Mouse (Mus musculus): ENCODE data around the gene Nepn. TPM values are rescaled to one million over a fixed set of nuclear protein-coding genes. Genes with fewer than 3 reads are reported as not detected.
A peak's percentile ranks its signal among the peaks of the same experiment; 100 is the strongest.
"Not testable (repeated sequence)": the region's sequence is repeated elsewhere in the genome, so short reads cannot be mapped to it uniquely, and the experiment has no call there.

Gene Nepn
- polyA plus RNA-seq (2015; fragmentation: Nextera tagmentation; extraction: Ambion mirVana): not detected in 2 replicates

DNA sequence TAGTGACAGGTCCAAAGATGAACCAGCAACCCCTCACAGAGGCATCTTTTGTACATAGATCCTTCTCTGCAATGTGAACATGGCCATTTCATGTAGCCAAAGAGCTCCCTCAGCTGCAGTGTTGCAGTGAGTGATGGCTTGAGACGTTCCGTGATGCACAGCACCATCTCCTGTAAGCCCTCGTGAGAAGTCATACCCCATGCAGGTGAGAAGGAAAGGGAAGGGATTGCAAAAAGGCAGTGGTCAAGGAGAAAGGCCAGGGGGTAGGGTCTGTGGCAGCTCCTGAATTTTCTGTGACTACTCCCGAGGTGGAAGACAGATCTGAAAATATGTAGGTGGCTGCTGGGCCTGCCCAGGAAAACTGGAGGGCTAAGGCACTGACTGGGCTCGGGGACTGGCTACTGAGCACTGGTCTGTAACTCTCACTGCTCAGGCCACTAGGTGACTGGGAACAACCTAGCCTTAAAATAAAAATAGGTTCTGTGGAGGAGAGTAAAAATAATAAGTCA, at the start of gene Nepn:
TSS of gene Nepn (plus strand) at position 51 of the 509 bp plus-strand sequence.
- H3K4me1 ChIP-seq: 0 out of 2 replicates have a peak, but pooled peaks cover 6% of the 10 kb centered on the region
- H3K27ac ChIP-seq: no peak within 1 kb of the TSS
- WGBS: 74% methylated on average over 5 of the region's 5 CpGs
- no peaks in the 10 kb centered on the region for H3K36me3 ChIP-seq
- no peaks in the 10 kb centered on the region for H3K9me3 ChIP-seq (replicated peaks)
- H3K27me3 ChIP-seq: no peaks in the 10 kb centered on the region
- no peak within 1 kb of the TSS for H3K4me2 ChIP-seq
- no peak within 1 kb of the TSS for H3K4me3 ChIP-seq (replicated peaks)
- ATAC-seq (replicated peaks; ENCODE audit: low FRiP score): no peak
- no peak within 1 kb of the TSS for H3K9ac ChIP-seq

DNA sequence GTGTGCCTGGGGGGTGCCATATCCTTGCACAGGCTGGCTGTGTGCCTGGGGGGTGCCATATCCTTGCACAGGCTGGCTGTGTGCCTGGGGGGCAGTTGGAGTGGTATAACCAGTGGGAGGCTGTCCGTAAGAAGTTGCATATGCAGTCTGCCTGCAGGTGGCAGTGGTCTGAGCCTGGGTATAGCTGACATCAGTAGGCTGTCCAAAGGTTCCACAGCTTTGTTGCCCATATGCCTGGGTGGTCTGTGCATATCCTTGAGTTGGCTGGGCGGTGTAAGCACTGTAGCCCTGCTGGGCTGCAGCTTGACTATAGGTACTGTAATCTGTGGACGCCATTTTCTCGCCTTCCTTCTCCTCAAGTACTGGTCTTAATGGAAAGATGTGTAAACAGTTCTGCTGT, 45.4 kb upstream of the Nepn start:
- H3K4me3 ChIP-seq (replicated peaks); H3K9ac ChIP-seq; H3K9me3 ChIP-seq (replicated peaks); ATAC-seq (replicated peaks; ENCODE audit: low FRiP score); H3K27ac ChIP-seq; H3K4me1 ChIP-seq; H3K27me3 ChIP-seq; H3K4me2 ChIP-seq: not testable (repeated sequence)
- 95% methylated on average over 4 of the region's 4 CpGs for WGBS
- H3K36me3 ChIP-seq: peaks cover 68% of the 10 kb centered on the region

DNA sequence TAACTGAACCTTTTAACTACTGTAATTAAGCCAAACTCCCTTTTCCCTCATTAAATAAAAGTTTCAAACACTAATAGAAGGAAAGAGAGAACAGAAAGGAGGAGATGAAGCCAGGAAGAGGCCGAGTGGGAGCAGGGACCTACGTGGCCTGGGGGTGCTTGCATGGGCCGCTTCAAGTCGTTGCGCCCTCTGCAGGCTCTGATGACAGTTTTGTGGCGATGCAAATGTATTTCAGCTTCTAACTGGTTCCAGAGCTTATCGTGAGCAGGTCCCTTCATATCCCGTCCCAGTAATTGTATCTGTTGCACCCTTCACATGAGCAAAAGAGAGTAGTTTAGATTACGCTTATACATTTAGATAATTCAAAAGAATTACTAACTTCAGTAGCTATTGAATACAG, 35.6 kb upstream of the Nepn start:
- no peak overlapping the region for H3K27ac ChIP-seq
- H3K27me3 ChIP-seq: no peaks in the 10 kb centered on the region
- H3K36me3 ChIP-seq: peaks cover 59% of the 10 kb centered on the region
- no peak overlapping the region for H3K4me2 ChIP-seq
- H3K9ac ChIP-seq: no peak overlapping the region
- H3K4me1 ChIP-seq: no peaks in the 10 kb centered on the region
- no peak overlapping the region for H3K4me3 ChIP-seq (replicated peaks)
- H3K9me3 ChIP-seq (replicated peaks): no peaks in the 10 kb centered on the region
- WGBS: 79% methylated on average over 9 of the region's 9 CpGs
- no peak for ATAC-seq (replicated peaks; ENCODE audit: low FRiP score)

- Histone ChIP-seq H3K36me3 (peaks cover 19% of the 10 kb centered on the region), H3K4me3 (replicated peaks) (no peak within 1 kb of the TSS), H3K9ac (no peak within 1 kb of the TSS), H3K4me1 (no peaks in the 10 kb centered on the region), H3K9me3 (replicated peaks) (no peaks in the 10 kb centered on the region), H3K27me3 (no peaks in the 10 kb centered on the region), H3K4me2 (no peak within 1 kb of the TSS), H3K27ac (no peak within 1 kb of the TSS)
- no peak for ATAC-seq (replicated peaks; ENCODE audit: low FRiP score)
- WGBS: 91% methylated on average over 2 of the region's 2 CpGs
Measured at GRCm38 (mm10) chr10:52358467-52358866, 30.3 kb upstream of the Nepn start, which contains the start of gene Gm26741. TSS of gene Gm26741 (plus strand) at chr10:52358767.

GRCm38 (mm10) chr10:52360241-52360735, 28.5 kb upstream of the Nepn start:
- WGBS: 94% methylated on average over 4 of the region's 4 CpGs
- Histone ChIP-seq H3K9me3 (replicated peaks) (no peaks in the 10 kb centered on the region), H3K9ac (no peak overlapping the region), H3K4me2 (no peak overlapping the region), H3K4me3 (replicated peaks) (no peak overlapping the region), H3K27me3 (no peaks in the 10 kb centered on the region), H3K27ac (no peak overlapping the region), H3K4me1 (no peaks in the 10 kb centered on the region), H3K36me3 (peaks cover 15% of the 10 kb centered on the region; the same call in 1 of the 2 replicates)
- ATAC-seq (replicated peaks; ENCODE audit: low FRiP score): no peak

- Histone ChIP-seq H3K36me3 (peaks cover 10% of the 10 kb centered on the region; the same call in 1 of the 2 replicates), H3K27ac (no peak overlapping the region), H3K27me3 (no peaks in the 10 kb centered on the region), H3K9ac (no peak overlapping the region), H3K9me3 (replicated peaks) (no peaks in the 10 kb centered on the region), H3K4me1 (no peaks in the 10 kb centered on the region), H3K4me2 (no peak overlapping the region), H3K4me3 (replicated peaks) (no peak overlapping the region)
- no peak for ATAC-seq (replicated peaks; ENCODE audit: low FRiP score)
- WGBS: 88% methylated on average over 9 of the region's 9 CpGs
Measured at GRCm38 (mm10) chr10:52360862-52361609, 27.7 kb upstream of the Nepn start.

- no peak for ATAC-seq (replicated peaks; ENCODE audit: low FRiP score)
- no peak overlapping the region for H3K9ac ChIP-seq
- 85% methylated on average over 4 of the region's 4 CpGs for WGBS
- H3K4me3 ChIP-seq (replicated peaks): no peak overlapping the region
- no peak overlapping the region for H3K4me2 ChIP-seq
- no peak overlapping the region for H3K27ac ChIP-seq
- H3K4me1 ChIP-seq: no peaks in the 10 kb centered on the region
- H3K9me3 ChIP-seq (replicated peaks): no peaks in the 10 kb centered on the region
- peaks cover 4% of the 10 kb centered on the region; the same call in 1 of the 2 replicates for H3K36me3 ChIP-seq
- no peaks in the 10 kb centered on the region for H3K27me3 ChIP-seq
Measured at GRCm38 (mm10) chr10:52368376-52368775, 20.4 kb upstream of the Nepn start.

GRCm38 (mm10) chr10:52373834-52374233, 14.9 kb upstream of the Nepn start:
- no peak overlapping the region for H3K4me3 ChIP-seq (replicated peaks)
- no peaks in the 10 kb centered on the region for H3K27me3 ChIP-seq
- H3K36me3 ChIP-seq: no peaks in the 10 kb centered on the region
- H3K9ac ChIP-seq: no peak overlapping the region
- WGBS: 61% methylated on average over 4 of the region's 4 CpGs
- H3K9me3 ChIP-seq (replicated peaks): no peaks in the 10 kb centered on the region
- no peak overlapping the region for H3K27ac ChIP-seq
- ATAC-seq (replicated peaks; ENCODE audit: low FRiP score): no peak
- H3K4me1 ChIP-seq: 0 out of 2 replicates have a peak, but pooled peaks cover 8% of the 10 kb centered on the region
- H3K4me2 ChIP-seq: no peak overlapping the region

- Histone ChIP-seq H3K9ac (no peak overlapping the region), H3K9me3 (replicated peaks) (no peaks in the 10 kb centered on the region), H3K4me1 (peaks cover 12% of the 10 kb centered on the region; the same call in 1 of the 2 replicates), H3K27ac (no peak overlapping the region), H3K4me2 (no peak overlapping the region), H3K36me3 (no peaks in the 10 kb centered on the region), H3K4me3 (replicated peaks) (no peak overlapping the region), H3K27me3 (no peaks in the 10 kb centered on the region)
- ATAC-seq (replicated peaks; ENCODE audit: low FRiP score): no peak
Measured at GRCm38 (mm10) chr10:52374651-52375050, 14.1 kb upstream of the Nepn start.

DNA sequence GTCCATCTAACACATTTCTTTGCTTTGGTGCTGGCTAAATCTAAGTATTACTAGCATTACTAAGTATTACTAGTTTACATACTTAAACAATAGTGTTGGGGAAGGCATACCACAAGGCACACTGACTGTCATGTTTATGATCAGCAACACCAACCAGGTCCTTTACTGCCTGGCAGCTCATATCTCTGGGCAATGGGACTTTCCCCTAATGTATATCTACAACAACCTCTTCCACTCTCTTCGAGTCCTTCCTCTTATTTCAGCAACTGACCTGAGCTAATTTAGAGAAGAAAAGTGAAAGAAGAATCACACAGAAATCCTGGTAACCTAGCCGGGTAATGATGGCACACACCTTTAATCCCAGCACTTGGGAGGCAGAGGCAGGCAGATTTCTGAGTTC, 12.3 kb upstream of the Nepn start:
- no peaks in the 10 kb centered on the region for H3K9me3 ChIP-seq (replicated peaks)
- H3K27ac ChIP-seq: no peak overlapping the region
- no peak for ATAC-seq (replicated peaks; ENCODE audit: low FRiP score)
- H3K4me3 ChIP-seq (replicated peaks): no peak overlapping the region
- no peaks in the 10 kb centered on the region for H3K27me3 ChIP-seq
- H3K4me2 ChIP-seq: no peak overlapping the region
- no peaks in the 10 kb centered on the region for H3K36me3 ChIP-seq
- 93% methylated on average over 2 of the region's 2 CpGs for WGBS
- peaks cover 15% of the 10 kb centered on the region; the same call in 1 of the 2 replicates for H3K4me1 ChIP-seq
- H3K9ac ChIP-seq: no peak overlapping the region

DNA sequence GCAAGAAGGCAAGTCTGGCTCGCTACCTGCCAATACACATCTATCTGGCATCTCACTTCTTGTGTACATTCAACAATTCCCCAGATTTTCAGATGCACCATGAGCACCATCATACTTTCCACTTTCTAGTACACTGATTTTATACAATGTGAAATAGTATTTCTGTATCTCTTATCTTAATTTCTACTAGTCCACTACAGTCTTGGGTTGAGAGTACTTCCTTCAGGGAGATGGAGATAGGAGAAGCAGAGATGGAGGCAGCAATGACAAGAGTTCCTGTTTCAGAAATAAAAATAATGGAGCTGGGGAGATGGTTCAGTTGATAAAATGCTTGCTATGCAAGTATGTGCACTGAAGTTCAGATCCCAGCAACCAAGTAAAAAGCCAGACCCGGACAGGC, 11.0 kb upstream of the Nepn start:
- no peak for ATAC-seq (replicated peaks; ENCODE audit: low FRiP score)
- 88% methylated on average over 2 of the region's 2 CpGs for WGBS
- Histone ChIP-seq H3K4me1 (peaks cover 18% of the 10 kb centered on the region), H3K4me2 (no peak overlapping the region), H3K36me3 (no peaks in the 10 kb centered on the region), H3K9ac (no peak overlapping the region), H3K4me3 (replicated peaks) (no peak overlapping the region), H3K27me3 (no peaks in the 10 kb centered on the region), H3K9me3 (replicated peaks) (no peaks in the 10 kb centered on the region), H3K27ac (no peak overlapping the region)

DNA sequence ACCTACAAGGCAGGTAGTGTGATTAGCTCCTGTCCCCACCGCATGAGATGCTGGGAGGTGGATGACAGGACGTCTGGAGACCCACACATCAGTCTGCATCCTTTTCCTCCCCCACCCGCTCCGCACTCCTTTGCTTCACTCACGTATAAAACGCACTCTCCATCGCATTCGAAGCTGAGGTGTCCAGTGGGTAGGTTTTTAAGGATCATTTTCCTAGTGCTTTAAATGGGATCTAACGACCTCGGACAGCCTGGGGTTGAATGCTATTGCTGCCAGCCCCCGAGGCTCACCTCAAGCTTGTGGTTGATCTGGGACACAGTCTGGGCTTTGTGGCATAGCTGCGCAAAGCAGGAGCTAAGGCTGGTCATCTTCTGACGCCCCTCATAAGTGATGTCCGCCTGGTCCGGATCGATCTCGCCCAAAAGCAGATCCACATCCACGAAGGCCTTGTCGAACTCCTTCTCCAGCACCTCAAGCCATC, 7.4 kb upstream of the Nepn start:
- H3K27me3 ChIP-seq: no peaks in the 10 kb centered on the region
- WGBS: under 1% methylated on average over 19 of the region's 19 CpGs
- H3K4me1 ChIP-seq: peaks cover 27% of the 10 kb centered on the region
- H3K9me3 ChIP-seq (replicated peaks): no peaks in the 10 kb centered on the region
- H3K4me3 ChIP-seq (replicated peaks): peak overlapping the region; percentile 92
- ATAC-seq (replicated peaks; ENCODE audit: low FRiP score): peak; percentile 52
- H3K4me2 ChIP-seq: peak overlapping the region; percentile 82
- H3K27ac ChIP-seq: peak overlapping the region; percentile 98
- no peaks in the 10 kb centered on the region for H3K36me3 ChIP-seq
- H3K9ac ChIP-seq: peak overlapping the region; percentile 88
